Mouse (Mus musculus) CD4-positive, CD25-positive, alpha-beta regulatory T cell, adult 4 months (primary cell): ENCODE results near the gene Kmt2a. TPM values are rescaled to one million over a fixed set of nuclear protein-coding genes. Genes with fewer than 3 reads are reported as not detected.

ENCODE experiments used
- polyA plus RNA-seq, 2 experiments: library from polyadenylated mRNA; unstranded; fragments of 100-300 nt; shearing (Covaris generic); gene quantifications; one replicate each; pipeline ENCODE4 v1.2.1; 2017

The Kmt2a gene
- polyA plus RNA-seq, 2 experiments from 2014 or later: 34.7 to 41.1 TPM

Other genes starting within 250 kb of the Kmt2a start
- not detected for gene Treh, start 208.1 kb downstream of the Kmt2a start, polyA plus RNA-seq
- under 1 TPM in 1 of 2 experiments, not detected in 1; 0.32 TPM for gene Phldb1, start 146.1 kb downstream of the Kmt2a start, polyA plus RNA-seq
- gene Arcn1, start 113.5 kb downstream of the Kmt2a start, polyA plus RNA-seq: 10 to 100 TPM; 68.0 to 77.9 TPM
- 10 to 100 TPM; 55.1 to 73.7 TPM for gene Ift46, start 113.4 kb downstream of the Kmt2a start, polyA plus RNA-seq
- gene Tmem25, start 82.0 kb downstream of the Kmt2a start, polyA plus RNA-seq: not detected
- gene Ttc36, start 78.2 kb downstream of the Kmt2a start, polyA plus RNA-seq: not detected
- gene Atp5l, start 39.4 kb upstream of the Kmt2a start, polyA plus RNA-seq: 100 to 1,000 TPM; 416 to 524 TPM
- 10 to 100 TPM; 26.6 to 40.4 TPM for gene Ube4a, start 84.3 kb upstream of the Kmt2a start, polyA plus RNA-seq
- gene Cd3g, start 99.1 kb upstream of the Kmt2a start, polyA plus RNA-seq: 1,000 to 10,000 TPM; 1,425 to 1,626 TPM
- 100 to 1,000 TPM; 544 to 973 TPM for gene Cd3d, start 100.5 kb upstream of the Kmt2a start, polyA plus RNA-seq
- gene Cd3e, start 128.3 kb upstream of the Kmt2a start, polyA plus RNA-seq: 1,000 to 10,000 TPM; 1,413 to 1,834 TPM
- under 1 TPM; 0.16 to 0.24 TPM for gene Mpzl2, start 158.5 kb upstream of the Kmt2a start, polyA plus RNA-seq
- 10 to 100 TPM in 1 of 2 experiments, 1 to 10 TPM in 1; 7.5 to 10.8 TPM for gene Mpzl3, start 173.9 kb upstream of the Kmt2a start, polyA plus RNA-seq
- gene Jaml, start 197.9 kb upstream of the Kmt2a start, polyA plus RNA-seq: 1 to 10 TPM; 3.8 to 5.3 TPM
- under 1 TPM; 0.30 to 0.39 TPM for gene Scn2b, start 236.5 kb upstream of the Kmt2a start, polyA plus RNA-seq